ENCODE assay signal across 8 mouse cellular contexts in the genomic region with DNA sequence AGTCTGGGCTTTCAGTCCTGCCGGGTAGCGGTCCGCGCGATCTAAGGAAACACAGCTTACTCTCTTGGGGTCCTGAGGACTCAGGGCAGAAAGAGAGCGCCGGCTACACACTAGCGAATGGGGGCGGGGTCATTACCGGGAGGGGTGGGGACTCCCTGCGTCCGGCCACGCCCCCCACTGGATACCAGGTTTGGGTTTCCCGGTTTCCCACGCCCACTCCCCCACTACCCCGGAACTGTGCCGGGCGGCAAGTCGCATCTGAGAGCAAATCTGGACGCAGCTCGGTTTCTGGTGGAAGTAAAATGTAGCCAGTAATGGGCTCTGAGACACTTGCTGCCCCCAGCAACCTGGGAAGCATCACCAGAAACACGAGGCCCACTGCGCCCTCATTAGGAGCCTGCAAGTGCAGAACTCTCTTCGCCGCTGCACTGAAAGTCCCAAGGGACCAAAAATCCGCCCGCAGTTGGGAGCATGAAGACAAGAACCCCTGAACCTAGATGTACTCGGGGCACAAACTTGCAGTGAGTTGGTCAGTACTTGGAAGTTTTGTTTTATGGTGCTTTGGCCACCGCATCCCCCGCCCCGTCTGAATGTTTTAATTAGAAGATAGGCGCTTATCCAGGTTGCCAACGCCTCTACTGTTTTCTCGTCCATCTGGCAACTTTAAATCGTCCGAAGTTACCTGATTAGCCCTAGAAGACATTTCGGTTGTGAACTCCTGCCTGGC. TPM values are rescaled to one million over a fixed set of nuclear protein-coding genes. Genes with fewer than 3 reads are reported as not detected.
DNase-seq lines count a peak whose midpoint lies in the region; ATAC-seq lines count a peak whose summit lies in the region.

A gene (minus strand): TSS at position 85 of the 727 bp plus-strand sequence.

- intact Hi-C loops in heart, postnatal 36 days (cut with DNase I): loop anchor here (2.0 to 10.0 kb wide), 2 partner anchors 36 to 136 kb away; no protein-coding TSS in a partner anchor

- H3K4me3 ChIP-seq in forebrain, embryonic 15.5 days: peak within 1 kb of the TSS; percentile 53
- H3K4me3 ChIP-seq in lung, embryonic 15.5 days: peak within 1 kb of the TSS; percentile 54

- H3K27ac ChIP-seq in forebrain, embryonic 15.5 days (replicated peaks): no peak within 1 kb of the TSS
- H3K27ac ChIP-seq in lung, embryonic 15.5 days: peak within 1 kb of the TSS; percentile 72

- WGBS in forebrain, embryonic 15.5 days: under 1% methylated on average over 37 of the region's 37 CpGs
- WGBS in lung, embryonic 15.5 days: 1% methylated on average over 32 of the region's 37 CpGs

- H3K4me1 ChIP-seq in forebrain, embryonic 15.5 days: peaks cover 21% of the 10 kb centered on the region
- peaks cover 11% of the 10 kb centered on the region for H3K4me1 ChIP-seq in lung, embryonic 15.5 days

- H3K27me3 ChIP-seq in forebrain, embryonic 15.5 days: peaks cover 54% of the 10 kb centered on the region
- peaks cover 50% of the 10 kb centered on the region for H3K27me3 ChIP-seq in lung, embryonic 15.5 days

- DNase-seq in right cerebral cortex, adult 18-20 months: peak; percentile 11
- no peak for DNase-seq in right cerebral cortex, postnatal 36 days (ENCODE audit: low spot score in 2 of 2)
- DNase-seq in heart, postnatal 36 days: peak; percentile 78
- DNase-seq in kidney, postnatal 4 days: peak; percentile 85 to 90
- peak; percentile 24 for DNase-seq in ovary, adult 18-20 months (ENCODE audit: low spot score)
- DNase-seq in thymus, postnatal 36 days: peak; percentile 35 to 54

- H3K9ac ChIP-seq in forebrain, embryonic 15.5 days (replicated peaks): peak within 1 kb of the TSS; percentile 43
- peak within 1 kb of the TSS; percentile 56 for H3K9ac ChIP-seq in lung, embryonic 15.5 days

- ATAC-seq in forebrain, embryonic 15.5 days (replicated peaks): peak; percentile 78
- peak; percentile 89 for ATAC-seq in lung, embryonic 15.5 days (ENCODE audit: borderline replicate concordance, extremely low read depth, low FRiP score, low TSS enrichment)

- H3K4me2 ChIP-seq in forebrain, embryonic 15.5 days (replicated peaks): peak within 1 kb of the TSS; percentile 96
- H3K4me2 ChIP-seq in lung, embryonic 15.5 days: peak within 1 kb of the TSS; percentile 87

- H3K9me3 ChIP-seq in forebrain, embryonic 15.5 days: no peaks in the 10 kb centered on the region
- no peaks in the 10 kb centered on the region for H3K9me3 ChIP-seq in lung, embryonic 15.5 days

- no peaks in the 10 kb centered on the region for H3K36me3 ChIP-seq in forebrain, embryonic 15.5 days
- H3K36me3 ChIP-seq in lung, embryonic 15.5 days: no peaks in the 10 kb centered on the region

RNA-seq across cellular contexts. Expression of the gene that starts here (rescaled TPM):
- polyA plus RNA-seq in forebrain, embryonic 15.5 days (2015; fragmentation: Nextera tagmentation; extraction: Ambion mirVana): 20.1 and 20.2 TPM in 2 replicates
- 100 to 1,000 TPM in 1 of 2 experiments, 10 to 100 TPM in 1; 80.1 to 100 TPM for total RNA-seq in heart, postnatal 36 days (2021)
- 55.3 and 60.7 TPM in 2 replicates for polyA plus RNA-seq in lung, embryonic 15.5 days (2015; fragmentation: Nextera tagmentation; extraction: Ambion mirVana)

Comparison
In these comparisons a context has a peak if more than half of its experiments do, and no peak if none do; other contexts are left out.
1. DNase-seq: peak in right cerebral cortex, adult 18-20 months (single experiment), heart, postnatal 36 days (2 of 2), kidney, postnatal 4 days (2 of 2), ovary, adult 18-20 months (single experiment) and thymus, postnatal 36 days (2 of 2); none in right cerebral cortex, postnatal 36 days (0 of 2).